Mouse (Mus musculus) heart, embryonic 13.5 days (tissue): ENCODE data around the gene Gm8926. TPM values are rescaled to one million over a fixed set of nuclear protein-coding genes. Genes with fewer than 3 reads are reported as not detected.
"Not testable (repeated sequence)": the region's sequence is repeated elsewhere in the genome, so short reads cannot be mapped to it uniquely, and the experiment has no call there.

Experiments
- ATAC-seq: fragments of 200-750 bp; cut with Nextera tagmentation; 2 replicates; pipeline ENCODE4 v1.8.0; 2017; ENCODE audit warnings: moderate TSS enrichment; ENCODE audit not compliant: insufficient number of reproducible peaks, low FRiP score, low TSS enrichment; ENCODE audit errors: extremely low read depth
- H3K27ac ChIP-seq: fragments of 300-500 bp; sonication (generic); replicated peaks from 2 replicates; pipeline ENCODE4 v1.5.1; 2015; ENCODE audit warnings: moderate library complexity, mild to moderate bottlenecking, inconsistent platforms
- H3K27me3 ChIP-seq: fragments of 300-500 bp; sonication (generic); replicated peaks from 2 replicates; pipeline ENCODE4 v1.6.1; 2015; ENCODE audit warnings: mild to moderate bottlenecking, inconsistent platforms
- H3K36me3 ChIP-seq: fragments of 300-500 bp; sonication (generic); 2 replicates; pipeline ENCODE4 v1.6.1; 2015; ENCODE audit warnings: mild to moderate bottlenecking, inconsistent platforms
- H3K4me1 ChIP-seq: fragments of 300-500 bp; sonication (generic); 2 replicates; pipeline ENCODE4 v1.6.1; 2015; ENCODE audit warnings: inconsistent platforms
- H3K4me2 ChIP-seq: fragments of 300-500 bp; sonication (generic); 2 replicates; pipeline ENCODE4 v1.6.1; 2015; ENCODE audit warnings: inconsistent platforms, mild to moderate bottlenecking, moderate library complexity
- H3K4me3 ChIP-seq: fragments of 300-500 bp; sonication (generic); 2 replicates; pipeline ENCODE4 v1.5.1; 2015; ENCODE audit warnings: moderate library complexity, mild to moderate bottlenecking, inconsistent platforms
- H3K9ac ChIP-seq: fragments of 300-500 bp; sonication (generic); 2 replicates; pipeline ENCODE4 v1.6.1; 2015; ENCODE audit warnings: inconsistent platforms, mild to moderate bottlenecking, moderate library complexity
- H3K9me3 ChIP-seq: fragments of 300-500 bp; sonication (generic); 2 replicates; pipeline ENCODE4 v1.6.1; 2016; ENCODE audit warnings: inconsistent platforms
- WGBS: fragments of 180-500 bp; shearing (Covaris S2); methylation state at CpG from one replicate; pipeline ENCODE4 v1.1.7; 2015; ENCODE audit warnings: mixed read lengths; 5-methylcytosine and 5-hydroxymethylcytosine counted together
- polyA plus RNA-seq: library from polyadenylated mRNA; unstranded; fragments of >200 nt; fragmentation: Nextera tagmentation; extraction: Ambion mirVana; gene quantifications from 2 replicates; pipeline ENCODE4 v1.2.1, GENCODE M21; 2015

Gene Gm8926
- not detected in 2 replicates for polyA plus RNA-seq

DNA sequence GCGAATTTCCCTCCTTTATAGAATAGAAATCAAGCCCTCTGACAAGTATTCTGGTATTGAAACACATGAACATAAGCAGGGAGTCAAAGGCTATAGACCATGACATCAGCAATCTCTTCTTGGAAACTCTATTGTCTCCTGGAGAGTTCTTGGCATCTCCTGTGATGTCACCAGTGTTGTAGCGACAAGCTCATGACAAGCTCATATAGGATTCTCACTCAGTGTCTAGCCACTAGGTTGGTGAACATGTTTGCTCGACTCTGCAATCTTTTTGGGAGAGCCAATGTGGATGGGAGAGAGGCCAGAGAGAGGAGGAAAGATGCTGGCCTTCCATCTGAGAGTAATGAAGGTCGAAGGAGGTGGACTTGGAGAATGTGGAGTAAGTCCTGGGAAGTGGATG lies at the start of gene Gm8926:
Gene Gm8926, plus strand, starts transcription at position 301 of the 400 bp plus-strand sequence.
- not testable (repeated sequence) for H3K4me3 ChIP-seq, H3K9me3 ChIP-seq, H3K9ac ChIP-seq, ATAC-seq, H3K36me3 ChIP-seq, H3K27me3 ChIP-seq, H3K4me1 ChIP-seq, H3K27ac ChIP-seq, H3K4me2 ChIP-seq
- WGBS = 73% methylated on average over 1 of the region's 4 CpGs

Other genes starting within 250 kb of the Gm8926 start
- not detected in 2 replicates for gene Gm6460, start 175.6 kb upstream of the Gm8926 start, polyA plus RNA-seq
- gene Gm8922, start 88.6 kb upstream of the Gm8926 start, polyA plus RNA-seq = not detected in 2 replicates
- not detected in 2 replicates for gene Gm6465, start 75.0 kb downstream of the Gm8926 start, polyA plus RNA-seq
- not detected in 2 replicates for gene 4933402N22Rik, start 147.5 kb downstream of the Gm8926 start, polyA plus RNA-seq